In the genomic region with DNA sequence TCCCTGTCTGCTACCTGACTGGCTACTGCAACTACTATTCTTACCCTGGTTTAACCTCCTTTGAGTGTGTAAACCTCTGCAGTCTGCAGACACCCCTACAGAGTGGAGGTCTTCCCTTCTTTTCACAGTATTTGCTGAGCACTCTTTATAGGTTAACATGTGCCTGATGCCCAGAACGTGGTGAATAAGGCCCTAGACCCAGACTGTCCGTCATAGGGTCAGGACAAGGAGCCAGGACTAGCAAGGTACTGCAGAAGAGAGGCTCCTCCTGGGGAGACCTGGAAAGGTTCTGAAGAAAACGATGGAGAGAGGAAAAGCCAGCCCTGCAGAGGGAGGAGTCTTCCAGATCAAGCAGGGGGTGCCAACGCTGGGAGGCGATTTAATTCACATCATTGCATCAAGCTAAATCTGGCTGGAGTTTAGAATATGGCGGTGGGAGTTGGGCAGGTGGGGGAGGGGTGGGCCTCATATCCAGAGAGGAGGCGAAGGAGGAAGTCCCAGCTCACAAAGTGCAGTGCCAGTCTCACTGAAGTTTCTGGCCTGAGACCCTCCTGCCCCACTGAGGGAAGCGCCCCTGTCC, we compare ENCODE assay signal across 10 mouse cellular contexts. TPM values are rescaled to one million over a fixed set of nuclear protein-coding genes. Genes with fewer than 3 reads are reported as not detected.
DNase-seq lines count a peak whose midpoint lies in the region; ATAC-seq lines count a peak whose summit lies in the region.
"Had no signal": no experiment of that assay in that cellular context is flagged by ENCODE, and none has a peak within 500 bp of the region (broad histone marks: within the 10 kb centered on the region; RNA-seq: fewer than 3 reads in every experiment).

No protein-coding gene starts in this region.

- H3K4me2 ChIP-seq in heart, embryonic 16.5 days (ENCODE audit: low read depth, low read length): peak overlapping the region; percentile 99
- peak overlapping the region; percentile 73 for H3K4me2 ChIP-seq in hindbrain, embryonic 15.5 days
- H3K4me2 ChIP-seq in midbrain, embryonic 15.5 days: peak overlapping the region; percentile 97

- peaks cover 5% of the 10 kb centered on the region for H3K9me3 ChIP-seq in heart, embryonic 16.5 days (replicated peaks; ENCODE audit: control insufficient read depth, low read length)
- H3K9me3 ChIP-seq in embryonic facial prominence, embryonic 10.5 days: peaks cover 3% of the 10 kb centered on the region; the same call in 1 of the 2 replicates
- H3K9me3 ChIP-seq in hindbrain, embryonic 15.5 days: no peaks in the 10 kb centered on the region
- H3K9me3 ChIP-seq in midbrain, embryonic 15.5 days: no peaks in the 10 kb centered on the region

- peak overlapping the region; percentile 80 for H3K4me3 ChIP-seq in heart, embryonic 16.5 days (ENCODE audit: low read length)
- H3K4me3 ChIP-seq in embryonic facial prominence, embryonic 10.5 days: peak overlapping the region; percentile 90
- peak overlapping the region; percentile 91 for H3K4me3 ChIP-seq in hindbrain, embryonic 15.5 days
- H3K4me3 ChIP-seq in midbrain, embryonic 15.5 days: peak overlapping the region; percentile 93

- 42% methylated on average over 8 of the region's 8 CpGs for WGBS in heart, embryonic 16.5 days
- 19% methylated on average over 8 of the region's 8 CpGs for WGBS in embryonic facial prominence, embryonic 10.5 days
- WGBS in hindbrain, embryonic 15.5 days: 22% methylated on average over 8 of the region's 8 CpGs
- WGBS in midbrain, embryonic 15.5 days: 25% methylated on average over 8 of the region's 8 CpGs

- H3K27me3 ChIP-seq in heart, embryonic 16.5 days (ENCODE audit: control insufficient read depth, insufficient read depth, low read length): peaks cover 2% of the 10 kb centered on the region; the same call in 1 of the 2 replicates
- peaks cover 24% of the 10 kb centered on the region for H3K27me3 ChIP-seq in embryonic facial prominence, embryonic 10.5 days (replicated peaks; ENCODE audit: low read depth, poor library complexity, severe bottlenecking)
- H3K27me3 ChIP-seq in hindbrain, embryonic 15.5 days: no peaks in the 10 kb centered on the region
- no peaks in the 10 kb centered on the region for H3K27me3 ChIP-seq in midbrain, embryonic 15.5 days (replicated peaks)

- no peak for DNase-seq in heart, postnatal 4 days
- no peak for DNase-seq in embryonic facial prominence, embryonic 10.5 days (ENCODE audit: low spot score)
- no peak for DNase-seq in urinary bladder, postnatal 4 days (ENCODE audit: low spot score in 2 of 2)
- DNase-seq in thymus, postnatal 0 days (ENCODE audit: low spot score): no peak
- DNase-seq in adrenal gland, postnatal 36 days: no peak

- peak overlapping the region; percentile 88; the same call in 1 of the 2 replicates for H3K9ac ChIP-seq in heart, embryonic 16.5 days (ENCODE audit: low read length)
- H3K9ac ChIP-seq in hindbrain, embryonic 15.5 days: peak overlapping the region; percentile 89
- peak overlapping the region; percentile 94; the same call in 1 of the 2 replicates for H3K9ac ChIP-seq in midbrain, embryonic 15.5 days

- no peak for ATAC-seq in heart, embryonic 16.5 days (replicated peaks; ENCODE audit: extremely low read depth, insufficient read depth, low FRiP score)
- ATAC-seq in hindbrain, embryonic 15.5 days (ENCODE audit: low FRiP score, low read depth): no peak
- no peak for ATAC-seq in midbrain, embryonic 15.5 days (replicated peaks)

- peaks cover 8% of the 10 kb centered on the region; the same call in 1 of the 2 replicates for H3K4me1 ChIP-seq in heart, embryonic 16.5 days (ENCODE audit: control insufficient read depth, insufficient read depth, low read length)
- peaks cover 51% of the 10 kb centered on the region for H3K4me1 ChIP-seq in embryonic facial prominence, embryonic 10.5 days
- H3K4me1 ChIP-seq in hindbrain, embryonic 15.5 days (replicated peaks): peaks cover 23% of the 10 kb centered on the region
- peaks cover 23% of the 10 kb centered on the region for H3K4me1 ChIP-seq in midbrain, embryonic 15.5 days

- H3K27ac ChIP-seq in heart, embryonic 16.5 days (ENCODE audit: low read length): no peak overlapping the region
- peak overlapping the region; percentile 91 for H3K27ac ChIP-seq in embryonic facial prominence, embryonic 10.5 days (replicated peaks)
- H3K27ac ChIP-seq in hindbrain, embryonic 15.5 days (replicated peaks): peak overlapping the region; percentile 88
- peak overlapping the region; percentile 88 for H3K27ac ChIP-seq in midbrain, embryonic 15.5 days

- H3K36me3 ChIP-seq in heart, embryonic 16.5 days (ENCODE audit: control insufficient read depth, insufficient read depth): no peaks in the 10 kb centered on the region
- no peaks in the 10 kb centered on the region; the same call in 1 of the 2 replicates for H3K36me3 ChIP-seq in embryonic facial prominence, embryonic 10.5 days (replicated peaks)
- H3K36me3 ChIP-seq in hindbrain, embryonic 15.5 days: no peaks in the 10 kb centered on the region
- H3K36me3 ChIP-seq in midbrain, embryonic 15.5 days (replicated peaks): no peaks in the 10 kb centered on the region
- H3K36me3 ChIP-seq: G1E had no signal

RNA-seq across cellular contexts. Expression of gene Igdcc4, which starts 2.0 kb away (rescaled TPM):
- polyA plus RNA-seq in heart, embryonic 16.5 days (2015; fragmentation: Nextera tagmentation; extraction: Ambion mirVana): 8.1 and 10.8 TPM in 2 replicates
- 10 to 100 TPM; 13.9 to 16.5 TPM for total RNA-seq in heart, postnatal 4 days (2021)
- 9.7 and 11.5 TPM in 2 replicates for polyA plus RNA-seq in embryonic facial prominence, embryonic 10.5 days (2016; fragmentation: Nextera tagmentation; extraction: Ambion mirVana)
- polyA plus RNA-seq in hindbrain, embryonic 15.5 days (2015; fragmentation: Nextera tagmentation; extraction: Ambion mirVana): 17.3 and 17.4 TPM in 2 replicates
- 16.8 and 17.3 TPM in 2 replicates for polyA plus RNA-seq in midbrain, embryonic 15.5 days (2015; fragmentation: Nextera tagmentation; extraction: Ambion mirVana)
- 4.9 and 5.0 TPM in 2 replicates for polyA plus RNA-seq in thymus, postnatal 0 days (2015; fragmentation: Nextera tagmentation; extraction: Ambion mirVana)
- 10 to 100 TPM; 31.8 to 32.6 TPM for total RNA-seq in adrenal gland, postnatal 36 days (2021)
- polyA plus RNA-seq: G1E had no signal

RNA-seq across cellular contexts. Expression of gene Igdcc3, which starts 37.7 kb away (rescaled TPM):
- 0.17 and 0.30 TPM in 2 replicates for polyA plus RNA-seq in heart, embryonic 16.5 days (2015; fragmentation: Nextera tagmentation; extraction: Ambion mirVana)
- total RNA-seq in heart, postnatal 4 days (2021): under 1 TPM; 0.43 to 0.52 TPM
- polyA plus RNA-seq in embryonic facial prominence, embryonic 10.5 days (2016; fragmentation: Nextera tagmentation; extraction: Ambion mirVana): 167 and 281 TPM in 2 replicates
- 9.9 and 10.9 TPM in 2 replicates for polyA plus RNA-seq in hindbrain, embryonic 15.5 days (2015; fragmentation: Nextera tagmentation; extraction: Ambion mirVana)
- 12.8 and 14.1 TPM in 2 replicates for polyA plus RNA-seq in midbrain, embryonic 15.5 days (2015; fragmentation: Nextera tagmentation; extraction: Ambion mirVana)
- 0.09 TPM in 1 of 2 replicates, not detected in the other for polyA plus RNA-seq in thymus, postnatal 0 days (2015; fragmentation: Nextera tagmentation; extraction: Ambion mirVana)
- total RNA-seq in adrenal gland, postnatal 36 days (2021): 1 to 10 TPM; 1.2 to 1.9 TPM
- polyA plus RNA-seq: G1E; small intestine, adult 2 months had no signal

Comparison
In these comparisons a context has a peak if more than half of its experiments do, and no peak if none do; other contexts are left out.
1. RNA of gene Igdcc3, which starts 37.7 kb away (polyA plus RNA-seq): 167 to 281 TPM in embryonic facial prominence, embryonic 10.5 days; 12.8 to 14.1 TPM in midbrain, embryonic 15.5 days, 9.9 to 10.9 TPM in hindbrain, embryonic 15.5 days, 0.17 to 0.30 TPM in heart, embryonic 16.5 days and 0.09 TPM in thymus, postnatal 0 days; every median in the first group is over 10 times any median in the second.
2. Peak in every context shown above with its lines, with median percentiles within 50 percentile points of each other: H3K4me2 ChIP-seq, H3K4me3 ChIP-seq and H3K9ac ChIP-seq.